Mouse (Mus musculus) lung, postnatal 0 days (tissue): Measurements from ENCODE around the gene Zbp1. TPM values are rescaled to one million over a fixed set of nuclear protein-coding genes. Genes with fewer than 3 reads are reported as not detected.

ENCODE experiments used
- ATAC-seq: fragments of 200-750 bp; cut with Nextera tagmentation; 2 replicates; pipeline ENCODE4 v1.8.0; 2017; ENCODE audit warnings: moderate library complexity
- DNase-seq: peaks from one replicate; pipeline ENCODE4 v3.0.0-alpha.2; 2016; ENCODE audit warnings: low spot score
- H3K27ac ChIP-seq: fragments of 300-500 bp; sonication (generic); 2 replicates; pipeline ENCODE4 v1.5.1; 2014; ENCODE audit warnings: antibody characterized with exemption, mild to moderate bottlenecking, low read length, mixed read lengths
- H3K27me3 ChIP-seq: fragments of 300-500 bp; sonication (generic); replicated peaks from 2 replicates; pipeline ENCODE4 v1.6.1; 2014; ENCODE audit warnings: low read length, mixed read lengths; ENCODE audit not compliant: insufficient read depth
- H3K36me3 ChIP-seq: fragments of 300-500 bp; sonication (generic); 2 replicates; pipeline ENCODE4 v1.6.1; 2014; ENCODE audit warnings: low read length, mixed read lengths; ENCODE audit not compliant: insufficient read depth
- H3K4me1 ChIP-seq: fragments of 300-500 bp; sonication (generic); 2 replicates; pipeline ENCODE4 v1.6.1; 2014; ENCODE audit warnings: antibody characterized with exemption, low read depth, low read length, mixed read lengths; ENCODE audit not compliant: insufficient read depth
- H3K4me2 ChIP-seq: fragments of 300-500 bp; sonication (generic); replicated peaks from 2 replicates; pipeline ENCODE4 v1.6.1; 2014; ENCODE audit warnings: low read depth, mild to moderate bottlenecking, low read length, moderate library complexity, mixed read lengths
- H3K4me3 ChIP-seq: fragments of 300-500 bp; sonication (generic); 2 replicates; pipeline ENCODE4 v1.5.1; 2014; ENCODE audit warnings: low read depth, low read length
- H3K9ac ChIP-seq: fragments of 300-500 bp; sonication (generic); replicated peaks from 2 replicates; pipeline ENCODE4 v1.6.1; 2014; ENCODE audit warnings: low read depth, mild to moderate bottlenecking
- H3K9me3 ChIP-seq: fragments of 300-500 bp; sonication (generic); 2 replicates; pipeline ENCODE4 v1.6.1; 2016; ENCODE audit warnings: low read length, mixed read lengths
- CTCF ChIP-seq: IDR thresholded peaks from 2 replicates; pipeline ENCODE4 v1.5.1; 2016; ENCODE audit warnings: antibody characterized with exemption, mild to moderate bottlenecking
- EP300 ChIP-seq: IDR thresholded peaks from 2 replicates; pipeline ENCODE4 v1.6.1; 2016; ENCODE audit warnings: antibody characterized with exemption, mild to moderate bottlenecking, control low read depth
- WGBS: fragments of 180-500 bp; shearing (Covaris S2); extraction: QIAGEN DNeasy Blood & Tissue Kit; methylation state at CpG from one replicate; pipeline ENCODE4 v1.1.7; 2014; 5-methylcytosine and 5-hydroxymethylcytosine counted together
- polyA plus RNA-seq: library from polyadenylated mRNA; unstranded; fragments of >200 nt; fragmentation: Nextera tagmentation; extraction: Ambion mirVana; gene quantifications from 2 replicates; pipeline ENCODE4 v1.2.1, GENCODE M21; 2015

Zbp1 gene
- polyA plus RNA-seq, 1 experiment from 2014 or later: 2.5 TPM

- H3K4me2 ChIP-seq: no peak overlapping the region
- H3K36me3 ChIP-seq: no peaks in the 10 kb centered on the region
- ATAC-seq (no peak), DNase-seq (no peak)
- no peaks in the 10 kb centered on the region for H3K4me1 ChIP-seq
- H3K9me3 ChIP-seq: no peaks in the 10 kb centered on the region
- WGBS: 84% methylated on average over 19 of the region's 19 CpGs
- no peaks in the 10 kb centered on the region for H3K27me3 ChIP-seq
- no peak overlapping the region for H3K27ac ChIP-seq
- H3K9ac ChIP-seq: no peak overlapping the region
- TF ChIP-seq EP300 (no peak), CTCF (no peak)
- no peak overlapping the region for H3K4me3 ChIP-seq
These were observed 15.6 kb downstream of the Zbp1 start for GRCm38 (mm10) chr2:173202924-173203689.

- Histone ChIP-seq H3K4me3 (no peak overlapping the region), H3K9me3 (no peaks in the 10 kb centered on the region), H3K4me2 (no peak overlapping the region), H3K27me3 (no peaks in the 10 kb centered on the region), H3K36me3 (no peaks in the 10 kb centered on the region), H3K9ac (no peak overlapping the region), H3K4me1 (no peaks in the 10 kb centered on the region), H3K27ac (no peak overlapping the region)
- DNase-seq: no peak
- 74% methylated on average over 4 of the region's 4 CpGs for WGBS
- TF ChIP-seq CTCF: no peak
- TF ChIP-seq EP300: no peak
- no peak for ATAC-seq
These were observed 23.9 kb downstream of the Zbp1 start for GRCm38 (mm10) chr2:173194796-173195195.

- peak; percentile 50 for DNase-seq
- Histone ChIP-seq H3K4me1 (no peaks in the 10 kb centered on the region), H3K4me2 (no peak overlapping the region), H3K4me3 (no peak overlapping the region), H3K9me3 (no peaks in the 10 kb centered on the region), H3K27me3 (no peaks in the 10 kb centered on the region), H3K27ac (no peak overlapping the region), H3K36me3 (no peaks in the 10 kb centered on the region), H3K9ac (no peak overlapping the region)
- no peak for TF ChIP-seq CTCF
- 31% methylated on average over 8 of the region's 8 CpGs for WGBS
- peak; percentile 71 for ATAC-seq
These were observed 31.4 kb downstream of the Zbp1 start for GRCm38 (mm10) chr2:173187182-173187855.

GRCm38 (mm10) chr2:173186047-173186943 lies 32.4 kb downstream of the Zbp1 start:
- DNase-seq (peak; percentile 83), ATAC-seq (peak; percentile 64)
- no peaks in the 10 kb centered on the region for H3K9me3 ChIP-seq
- H3K27ac ChIP-seq: no peak overlapping the region
- H3K9ac ChIP-seq: no peak overlapping the region
- no peaks in the 10 kb centered on the region for H3K27me3 ChIP-seq
- H3K4me3 ChIP-seq: no peak overlapping the region
- 23% methylated on average over 26 of the region's 26 CpGs for WGBS
- TF ChIP-seq EP300 (no peak), CTCF (peak; percentile 99)
- no peaks in the 10 kb centered on the region for H3K36me3 ChIP-seq
- no peak overlapping the region for H3K4me2 ChIP-seq
- H3K4me1 ChIP-seq: no peaks in the 10 kb centered on the region

GRCm38 (mm10) chr2:173185282-173185681 lies 33.4 kb downstream of the Zbp1 start:
- ATAC-seq: no peak
- Histone ChIP-seq H3K9me3 (no peaks in the 10 kb centered on the region), H3K4me1 (no peaks in the 10 kb centered on the region), H3K4me3 (no peak overlapping the region), H3K27me3 (no peaks in the 10 kb centered on the region), H3K4me2 (no peak overlapping the region), H3K27ac (no peak overlapping the region), H3K9ac (no peak overlapping the region), H3K36me3 (no peaks in the 10 kb centered on the region)
- DNase-seq: peak; percentile 27
- 57% methylated on average over 6 of the region's 6 CpGs for whole genome bisulfite sequencing
- no peak for TF ChIP-seq EP300
- no peak for TF ChIP-seq CTCF

GRCm38 (mm10) chr2:173184475-173185080 lies 34.1 kb downstream of the Zbp1 start:
- ATAC-seq (no peak), DNase-seq (no peak)
- H3K9ac ChIP-seq: no peak overlapping the region

More at GRCm38 (mm10) chr2:173184475-173185080, 34.1 kb downstream of the Zbp1 start:
- Histone ChIP-seq H3K4me2 (no peak overlapping the region), H3K9me3 (no peaks in the 10 kb centered on the region), H3K36me3 (no peaks in the 10 kb centered on the region), H3K27ac (no peak overlapping the region), H3K27me3 (no peaks in the 10 kb centered on the region), H3K4me1 (no peaks in the 10 kb centered on the region), H3K4me3 (no peak overlapping the region)
- TF ChIP-seq CTCF: no peak
- TF ChIP-seq EP300: no peak
- 55% methylated on average over 11 of the region's 11 CpGs for WGBS
